Mouse (Mus musculus): ENCODE measurements at regions not wholly inside any gene's neighbourhood (a gene's known extent, or its start where the extent isn't known, plus 50 kb on each side); places are given as distances from the start of the nearest gene placed in this dataset.

DNA sequence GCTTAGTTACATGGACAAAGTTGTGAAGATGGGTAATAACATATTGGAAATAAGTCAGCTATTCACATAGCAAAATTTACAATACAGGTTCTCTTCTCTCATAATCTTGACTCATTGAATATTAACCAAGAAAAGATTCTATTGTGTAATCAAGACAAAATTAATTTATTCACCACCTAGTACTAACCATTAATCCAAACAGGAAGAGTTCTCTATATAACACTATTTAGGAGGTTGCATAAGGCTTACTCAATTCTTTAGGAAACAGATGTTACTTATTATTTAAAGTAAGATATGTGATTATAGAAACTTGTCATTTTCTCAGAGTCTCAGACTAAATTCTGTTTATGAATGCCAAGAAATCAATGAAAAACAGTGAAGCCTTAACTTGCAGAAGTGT, 600.4 kb upstream of the Tusc1 start:
- ATAC-seq (ENCODE audit: low TSS enrichment) = no peak

GRCm38 (mm10) chr4:93927117-93927516, 591.8 kb upstream of the Tusc1 start:
- ATAC-seq (ENCODE audit: low TSS enrichment) = peak; percentile 62

DNA sequence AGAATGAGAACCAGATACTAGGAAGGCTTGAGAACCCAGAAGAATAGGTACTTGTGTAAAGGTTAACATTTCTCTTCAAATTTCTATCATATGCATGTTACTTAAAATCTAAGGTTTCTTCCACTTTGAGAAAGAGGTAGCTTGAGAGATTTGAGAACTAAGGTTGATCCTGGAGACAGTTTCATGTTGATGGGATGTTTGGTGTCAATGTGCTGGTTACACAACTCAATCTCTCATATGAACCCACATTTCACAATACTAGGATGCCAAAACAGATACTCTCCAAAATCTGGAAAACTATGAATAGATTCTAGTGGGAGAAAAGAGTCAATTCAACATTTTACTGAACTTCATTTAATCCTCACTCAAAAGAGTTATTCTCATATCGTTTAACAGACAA, 589.1 kb upstream of the Tusc1 start:
- ATAC-seq (ENCODE audit: low TSS enrichment) = no peak

GRCm38 (mm10) chr4:93886631-93887030, 551.3 kb upstream of the Tusc1 start:
- peak; percentile 99 for ATAC-seq (ENCODE audit: low TSS enrichment)

DNA sequence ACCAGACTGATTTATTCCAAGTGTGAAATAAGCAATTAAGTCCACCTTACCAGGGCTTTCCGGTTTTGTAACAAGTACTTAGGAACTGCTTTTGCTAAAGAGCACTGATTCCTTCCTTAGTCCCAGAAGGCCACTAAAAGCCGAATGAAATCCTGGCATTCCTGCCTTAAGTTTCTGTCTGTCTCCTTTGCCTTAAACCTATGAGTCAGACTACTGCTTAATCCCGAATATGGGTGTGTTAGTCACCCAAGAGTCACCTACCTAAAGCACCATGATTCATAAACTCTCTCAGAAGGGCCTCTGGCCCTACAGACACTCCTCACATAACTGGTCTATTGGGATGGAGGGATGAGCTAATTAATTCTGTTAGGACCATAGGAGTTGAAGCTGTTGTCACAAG, 546.0 kb upstream of the Tusc1 start:
- no peak for ATAC-seq (ENCODE audit: low TSS enrichment)

- ATAC-seq (ENCODE audit: low TSS enrichment) = peak; percentile 99
Observed at GRCm38 (mm10) chr4:93879351-93879872, 544.1 kb upstream of the Tusc1 start.

DNA sequence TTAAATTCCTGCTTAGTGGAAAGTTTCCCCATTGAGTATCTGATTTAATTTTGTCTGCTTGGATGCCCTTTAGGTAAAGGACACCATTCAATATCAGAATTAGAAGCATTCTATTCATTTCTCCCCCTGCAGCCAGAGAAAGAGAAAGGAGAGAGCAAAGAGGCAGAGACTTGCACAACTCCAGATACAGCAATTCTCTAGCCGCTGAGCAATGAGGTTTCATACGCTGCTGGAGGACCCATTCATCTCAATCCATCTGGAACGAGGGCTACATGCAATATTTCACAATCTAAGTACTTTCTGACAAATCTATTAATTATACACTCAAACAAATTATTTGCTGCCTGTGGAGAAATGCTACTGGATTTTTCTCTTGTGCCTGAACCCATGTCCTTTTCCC, 538.0 kb upstream of the Tusc1 start:
- ATAC-seq (ENCODE audit: low TSS enrichment) = no peak

GRCm38 (mm10) chr4:93853451-93853850, 518.1 kb upstream of the Tusc1 start:
- ATAC-seq (ENCODE audit: low TSS enrichment) = no peak

DNA sequence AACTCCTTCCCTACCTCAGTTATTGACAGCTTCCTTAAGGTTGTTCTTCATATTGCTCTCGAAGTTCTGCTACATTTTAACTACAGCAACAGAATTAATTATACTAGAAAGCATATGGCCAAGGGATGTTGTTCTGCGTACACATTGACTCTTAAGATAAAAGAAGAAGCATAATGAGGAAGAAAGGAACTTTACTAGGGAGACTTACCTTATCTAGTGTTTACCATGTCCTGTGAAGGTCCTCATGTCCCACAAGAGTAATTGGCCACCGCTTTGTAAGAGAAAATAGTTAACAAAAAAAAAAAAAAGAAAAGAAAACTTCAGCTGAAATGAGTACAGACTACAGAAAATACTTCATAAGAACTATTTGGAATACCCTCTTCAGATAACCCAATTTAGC, 513.9 kb upstream of the Tusc1 start:
- no peak for ATAC-seq (ENCODE audit: low TSS enrichment)

GRCm38 (mm10) chr4:93830701-93831100, 495.4 kb upstream of the Tusc1 start:
- no peak for ATAC-seq (ENCODE audit: low TSS enrichment)

- no peak for ATAC-seq (ENCODE audit: low TSS enrichment)
Observed at GRCm38 (mm10) chr4:93793104-93793503, 457.8 kb upstream of the Tusc1 start.

- no peak for ATAC-seq (ENCODE audit: low TSS enrichment)
Observed at GRCm38 (mm10) chr4:93790157-93790556, 454.8 kb upstream of the Tusc1 start.

DNA sequence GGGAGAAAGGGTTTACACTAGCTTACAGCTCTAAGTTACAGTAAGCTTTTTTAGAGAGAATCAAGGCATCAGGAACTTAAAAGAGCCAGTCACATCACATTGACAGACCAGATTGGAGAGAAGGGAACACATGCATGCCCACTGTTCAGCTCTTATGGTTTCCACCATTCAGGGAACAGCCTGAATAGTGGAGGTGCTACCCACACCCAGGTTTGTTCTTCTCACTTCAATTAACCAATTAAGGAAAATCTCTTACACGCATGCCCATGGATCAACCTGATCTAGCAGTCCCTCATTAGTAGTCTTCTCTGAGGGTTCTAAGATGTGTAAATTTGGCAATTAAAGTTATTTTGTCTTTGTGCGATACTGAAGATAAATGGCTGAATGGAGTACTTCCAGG, 419.2 kb upstream of the Tusc1 start:
- no peak for ATAC-seq (ENCODE audit: low TSS enrichment)

DNA sequence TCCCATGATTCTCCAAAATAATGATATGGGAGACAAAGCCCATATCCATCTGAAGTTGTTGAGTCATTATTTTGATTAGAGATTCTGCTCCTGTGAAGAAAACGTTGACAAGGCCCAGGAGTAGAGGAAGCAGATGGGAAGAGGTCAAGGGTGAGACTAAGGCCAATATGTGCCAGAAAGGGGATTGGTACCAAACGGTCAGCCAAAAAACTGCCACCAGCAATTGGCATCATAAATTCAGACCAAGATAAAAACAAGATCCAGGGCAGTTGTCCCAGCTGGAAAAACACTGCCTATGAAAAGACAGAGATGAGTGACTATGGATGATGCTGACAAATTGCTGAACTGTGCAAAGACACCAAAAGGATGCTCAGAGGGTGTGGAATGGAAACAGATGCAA, 411.0 kb upstream of the Tusc1 start:
- no peak for ATAC-seq (ENCODE audit: low TSS enrichment)

DNA sequence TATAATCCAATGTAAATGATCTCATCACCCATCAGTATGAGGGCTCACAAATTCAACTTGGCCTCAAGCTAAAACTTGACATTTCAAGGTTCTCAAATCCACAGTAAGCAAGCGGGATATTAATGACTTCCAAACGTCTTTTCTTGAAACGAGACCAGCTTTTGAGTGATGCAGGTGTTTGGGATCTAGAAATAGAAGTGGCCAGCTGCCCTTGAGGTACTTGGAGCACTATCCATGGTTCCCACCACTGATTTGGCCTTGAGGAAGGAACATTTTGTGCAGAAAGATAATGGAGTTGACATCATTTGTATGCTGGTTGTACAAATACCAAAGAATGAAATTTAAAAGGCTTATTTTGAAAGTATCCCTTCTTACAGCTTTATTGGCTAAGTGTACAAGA, 378.4 kb upstream of the Tusc1 start:
- no peak for ATAC-seq (ENCODE audit: low TSS enrichment)

DNA sequence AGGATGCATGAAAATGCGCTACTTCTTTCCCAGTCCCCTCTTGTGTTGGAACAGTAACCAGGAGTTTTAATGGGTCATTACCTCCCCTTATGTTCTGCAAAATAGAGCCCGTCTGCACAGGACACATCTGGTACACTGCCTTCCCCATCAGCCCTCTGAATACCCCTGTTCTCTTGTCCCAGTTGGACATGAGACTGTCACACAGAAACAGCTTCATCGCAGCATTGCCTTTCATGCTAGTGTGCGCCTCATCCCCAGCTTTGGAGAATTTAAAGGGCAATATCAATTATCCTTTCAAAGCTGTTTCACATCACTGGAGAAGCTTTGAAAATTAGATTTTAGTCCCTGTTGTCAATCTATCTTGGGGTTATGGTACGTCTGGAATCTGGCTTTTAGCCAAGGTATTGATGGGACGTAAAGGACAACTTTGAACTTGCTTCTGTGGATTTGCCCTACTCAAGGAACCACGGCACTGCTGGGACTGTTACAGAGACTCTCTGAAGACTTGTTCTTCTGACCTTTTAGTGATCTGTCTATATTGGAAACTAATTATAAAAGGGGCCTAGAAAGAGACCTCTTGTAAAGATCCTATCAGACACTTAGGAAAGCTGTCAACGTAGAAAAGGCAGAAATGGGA, 341.2 kb upstream of the Tusc1 start:
- no peak for ATAC-seq (ENCODE audit: low TSS enrichment)

GRCm38 (mm10) chr4:93675739-93676402, 340.6 kb upstream of the Tusc1 start:
- ATAC-seq (ENCODE audit: low TSS enrichment) = no peak

DNA sequence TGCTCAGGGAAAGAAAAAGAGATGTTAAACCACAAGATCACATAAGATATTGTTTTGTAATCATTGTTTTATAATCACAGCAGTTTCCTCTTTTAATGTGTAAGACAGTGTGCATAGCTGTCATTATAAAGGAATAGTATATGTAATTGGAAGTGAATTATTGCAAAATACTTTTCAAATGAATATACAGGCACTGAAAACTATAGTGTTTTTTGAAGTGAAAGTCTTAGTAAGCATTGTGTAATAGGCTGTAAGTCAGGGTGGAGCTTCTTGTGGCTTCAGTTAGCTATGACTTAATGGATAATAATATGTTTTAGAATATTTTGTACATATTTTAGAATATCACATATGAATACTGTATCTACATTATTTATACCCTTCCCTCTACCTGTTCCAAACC, 333.7 kb upstream of the Tusc1 start:
- no peak for ATAC-seq (ENCODE audit: low TSS enrichment)

DNA sequence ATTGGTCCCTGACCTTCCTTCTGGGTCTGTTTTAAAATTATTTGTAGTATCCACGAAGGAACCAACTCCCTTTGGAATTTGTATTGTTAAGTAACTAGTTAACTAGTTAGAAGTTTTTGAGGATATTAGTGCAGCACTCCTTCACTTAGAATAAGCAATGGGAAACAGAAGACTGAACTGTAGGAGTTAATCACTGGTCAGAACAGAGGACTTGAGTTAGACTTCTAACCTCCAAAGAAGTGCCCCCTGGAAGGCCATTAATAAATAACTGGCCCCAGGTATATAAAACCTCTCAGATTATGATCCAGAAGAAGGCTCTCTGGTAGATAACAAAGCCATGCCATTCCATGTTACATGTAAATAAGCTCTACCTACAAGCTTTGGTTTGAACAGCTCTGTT, 329.0 kb upstream of the Tusc1 start:
- no peak for ATAC-seq (ENCODE audit: low TSS enrichment)

DNA sequence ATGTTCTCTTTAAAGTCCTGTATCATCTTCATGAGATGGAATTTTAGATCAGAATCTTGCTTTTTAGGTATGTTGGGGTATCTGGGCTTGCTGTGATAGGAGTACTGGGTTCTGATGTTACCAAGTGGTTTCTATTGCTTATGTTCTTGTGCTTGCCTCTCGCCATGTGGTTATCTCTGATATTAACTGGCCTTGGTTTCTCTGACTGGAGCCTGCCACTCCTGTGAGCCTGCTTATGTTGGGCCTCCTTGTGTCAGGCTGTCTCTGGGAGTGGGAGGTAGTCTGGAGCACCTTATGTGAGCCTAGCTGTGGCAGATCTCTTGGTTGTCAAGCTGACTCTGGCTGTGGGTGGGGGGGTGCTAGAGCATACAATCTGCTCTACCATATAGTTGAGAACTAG, 302.9 kb upstream of the Tusc1 start:
- no peak for ATAC-seq (ENCODE audit: low TSS enrichment)

- ATAC-seq (ENCODE audit: low TSS enrichment) = no peak
Observed at GRCm38 (mm10) chr4:93598474-93598873, 263.2 kb upstream of the Tusc1 start.

GRCm38 (mm10) chr4:93584328-93584727, 249.0 kb upstream of the Tusc1 start:
- no peak for ATAC-seq (ENCODE audit: low TSS enrichment)

DNA sequence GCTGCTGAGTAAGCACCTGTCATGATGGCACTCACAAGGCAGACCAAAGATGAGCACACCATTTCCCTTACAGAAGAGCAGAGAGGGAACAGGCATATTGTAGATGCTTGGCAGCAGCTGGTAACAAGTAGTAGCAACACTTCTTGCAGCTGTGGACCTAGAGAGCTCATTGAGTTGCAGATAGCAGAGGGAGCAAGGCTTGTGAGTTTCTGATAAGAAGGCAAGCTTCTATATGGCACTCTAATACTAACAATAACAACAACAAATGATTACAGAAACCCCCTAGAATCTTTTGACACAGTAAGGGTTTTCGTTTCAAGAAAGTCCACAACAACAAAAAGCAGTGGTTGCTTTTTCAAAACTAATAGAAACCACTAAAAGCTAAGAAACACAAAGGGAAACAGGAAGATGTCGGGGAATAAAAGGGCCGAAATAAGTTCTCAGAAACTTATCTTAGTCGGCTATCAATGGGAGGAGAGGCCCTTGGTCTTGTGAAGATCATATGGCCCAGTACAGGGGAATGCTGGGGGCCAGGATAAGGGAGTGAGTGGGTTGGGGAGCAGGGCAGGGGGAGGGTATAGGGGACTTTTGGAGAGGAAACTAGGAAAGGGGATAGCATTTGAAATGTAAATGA, 248.5 kb upstream of the Tusc1 start:
- ATAC-seq (ENCODE audit: low TSS enrichment) = no peak
